Mouse (Mus musculus) heart, embryonic 15.5 days (tissue): Measurements from ENCODE around the gene Phf23. TPM values are rescaled to one million over a fixed set of nuclear protein-coding genes. Genes with fewer than 3 reads are reported as not detected.
"Not testable (repeated sequence)": the region's sequence is repeated elsewhere in the genome, so short reads cannot be mapped to it uniquely, and the experiment has no call there.

Experiments
- ATAC-seq: fragments of 200-750 bp; cut with Nextera tagmentation; replicated peaks from 2 replicates; pipeline ENCODE4 v1.8.0; 2017; ENCODE audit warnings: low read depth, moderate TSS enrichment; ENCODE audit not compliant: insufficient number of reproducible peaks, insufficient read depth, low FRiP score
- H3K27ac ChIP-seq: fragments of 300-500 bp; sonication (generic); 2 replicates; pipeline ENCODE4 v1.5.1; 2015; ENCODE audit warnings: mild to moderate bottlenecking, inconsistent platforms
- H3K27me3 ChIP-seq: fragments of 300-500 bp; sonication (generic); 2 replicates; pipeline ENCODE4 v1.6.1; 2015; ENCODE audit warnings: inconsistent platforms
- H3K36me3 ChIP-seq: fragments of 300-500 bp; sonication (generic); 2 replicates; pipeline ENCODE4 v1.6.1; 2015; ENCODE audit warnings: mild to moderate bottlenecking, inconsistent platforms
- H3K4me1 ChIP-seq: fragments of 300-500 bp; sonication (generic); replicated peaks from 2 replicates; pipeline ENCODE4 v1.6.1; 2015; ENCODE audit warnings: inconsistent platforms
- H3K4me2 ChIP-seq: fragments of 300-500 bp; sonication (generic); 2 replicates; pipeline ENCODE4 v1.6.1; 2015; ENCODE audit warnings: inconsistent platforms, mild to moderate bottlenecking, moderate library complexity
- H3K4me3 ChIP-seq: fragments of 300-500 bp; sonication (generic); 2 replicates; pipeline ENCODE4 v1.5.1; 2015; ENCODE audit warnings: mild to moderate bottlenecking, inconsistent platforms
- H3K9ac ChIP-seq: fragments of 300-500 bp; sonication (generic); 2 replicates; pipeline ENCODE4 v1.6.1; 2015; ENCODE audit warnings: mild to moderate bottlenecking, inconsistent platforms
- H3K9me3 ChIP-seq: fragments of 300-500 bp; sonication (generic); replicated peaks from 2 replicates; pipeline ENCODE4 v1.6.1; 2016; ENCODE audit warnings: inconsistent platforms
- WGBS: fragments of 180-500 bp; shearing (Covaris S2); methylation state at CpG from one replicate; pipeline ENCODE4 v1.1.7; 2015; ENCODE audit warnings: mixed read lengths; 5-methylcytosine and 5-hydroxymethylcytosine counted together
- polyA plus RNA-seq: library from polyadenylated mRNA; unstranded; fragments of >200 nt; fragmentation: Nextera tagmentation; extraction: Ambion mirVana; gene quantifications from 2 replicates; pipeline ENCODE4 v1.2.1, GENCODE M21; 2015

Gene Phf23
- polyA plus RNA-seq, 1 experiment from 2014 or later, result 38.4 TPM

DNA sequence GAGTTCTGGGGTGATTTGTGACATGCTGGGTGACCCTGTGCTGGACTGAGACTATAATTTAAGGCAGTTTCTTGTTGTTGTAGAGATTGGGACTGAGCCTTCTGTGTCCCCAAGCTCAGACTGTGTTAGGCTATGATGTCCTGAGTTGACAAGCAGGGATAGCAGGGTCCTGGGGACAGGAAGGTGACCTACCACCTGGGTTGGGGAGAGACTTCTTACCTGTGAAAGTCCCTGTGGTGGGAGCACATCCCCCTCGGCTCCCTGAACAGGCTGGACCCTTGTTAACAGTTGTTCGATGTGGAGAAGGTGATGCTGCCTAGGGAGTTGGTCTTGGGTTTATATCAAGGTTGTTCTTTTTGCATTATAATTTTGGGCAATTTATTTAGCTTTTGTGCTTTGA is 6.9 kb downstream of the Phf23 start:
- H3K27me3 ChIP-seq, result no peaks in the 10 kb centered on the region
- H3K9ac ChIP-seq, result no peak overlapping the region
- H3K27ac ChIP-seq, result no peak overlapping the region
- H3K9me3 ChIP-seq, result no peaks in the 10 kb centered on the region
- peaks cover 49% of the 10 kb centered on the region for H3K4me1 ChIP-seq
- ATAC-seq, result no peak
- peak overlapping the region; percentile 81; the same call in 1 of the 2 replicates for H3K4me3 ChIP-seq
- peak overlapping the region; percentile 86; the same call in 1 of the 2 replicates for H3K4me2 ChIP-seq
- WGBS, result 87% methylated on average over 2 of the region's 2 CpGs
- H3K36me3 ChIP-seq, result peaks cover 43% of the 10 kb centered on the region

DNA sequence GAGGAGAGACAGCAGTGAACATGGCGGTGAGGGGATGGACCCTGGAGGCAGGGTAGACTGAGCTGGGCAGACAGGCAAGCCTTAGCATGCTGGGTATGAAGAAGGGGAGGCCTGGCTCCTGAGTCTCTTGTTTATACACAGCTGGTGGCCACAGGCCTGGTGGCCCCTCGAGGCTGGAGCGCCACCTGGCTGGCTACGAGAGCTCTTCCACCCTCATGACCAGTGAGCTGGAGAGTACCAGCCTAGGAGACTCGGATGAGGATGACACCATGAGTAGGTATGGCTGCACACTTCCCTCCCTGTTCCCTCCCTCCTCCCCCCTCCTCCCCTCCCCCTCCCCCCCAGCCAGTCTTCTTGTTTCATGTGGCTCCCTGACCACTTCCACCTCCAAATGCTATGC is 9.9 kb downstream of the Phf23 start:
- ATAC-seq, result no peak
- H3K36me3 ChIP-seq, result peaks cover 55% of the 10 kb centered on the region
- WGBS, result 63% methylated on average over 5 of the region's 5 CpGs
- no peak overlapping the region for H3K27ac ChIP-seq
- no peaks in the 10 kb centered on the region for H3K27me3 ChIP-seq
- H3K4me1 ChIP-seq, result peaks cover 31% of the 10 kb centered on the region
- no peak overlapping the region for H3K9ac ChIP-seq
- H3K4me3 ChIP-seq, result no peak overlapping the region
- no peaks in the 10 kb centered on the region for H3K9me3 ChIP-seq
- no peak overlapping the region for H3K4me2 ChIP-seq

DNA sequence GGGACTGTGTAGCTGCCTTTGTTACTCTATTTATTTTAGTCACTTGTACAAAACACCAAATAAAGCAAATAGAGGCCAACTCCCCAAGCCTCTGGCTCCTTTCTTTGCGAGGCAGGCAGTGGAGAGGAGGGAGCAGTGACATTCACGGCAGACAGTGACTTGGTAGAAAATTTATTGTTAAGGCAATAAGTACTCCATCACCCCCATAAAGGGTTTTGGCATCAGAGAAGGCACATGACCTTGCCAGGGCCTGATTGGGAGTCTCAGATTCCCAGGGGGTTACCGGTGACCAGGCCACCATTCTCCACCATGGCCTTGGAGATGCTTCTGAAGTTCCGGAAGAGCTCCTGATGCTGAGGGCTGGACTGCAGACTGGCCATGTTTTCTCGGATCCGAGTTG is 14.5 kb downstream of the Phf23 start:
- Histone ChIP-seq H3K27ac (no peak overlapping the region), H3K9me3 (no peaks in the 10 kb centered on the region), H3K4me1 (peaks cover 13% of the 10 kb centered on the region), H3K9ac (no peak overlapping the region), H3K36me3 (peaks cover 90% of the 10 kb centered on the region), H3K4me3 (no peak overlapping the region), H3K27me3 (no peaks in the 10 kb centered on the region), H3K4me2 (no peak overlapping the region)
- 86% methylated on average over 6 of the region's 6 CpGs for WGBS
- ATAC-seq, result no peak

DNA sequence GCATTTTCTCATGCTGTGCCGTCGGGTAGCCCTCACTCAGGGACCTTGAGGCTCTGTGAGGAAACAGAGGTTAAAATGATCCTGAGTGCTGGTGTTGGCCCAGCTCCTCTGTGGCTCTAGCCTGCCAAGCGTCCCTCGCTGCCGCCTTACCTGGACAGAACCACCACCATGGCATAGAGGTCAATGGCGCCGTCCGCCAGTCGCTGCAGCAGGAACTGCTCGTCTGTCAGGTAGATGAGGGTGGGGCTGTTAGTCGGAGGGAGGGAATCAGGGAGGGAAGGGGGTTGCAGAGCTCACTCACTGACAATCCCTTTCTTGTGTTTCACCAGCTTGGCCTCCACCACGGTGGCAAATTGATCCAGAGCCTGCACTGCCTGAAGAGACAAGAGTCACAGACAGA is 15.0 kb downstream of the Phf23 start:
- ATAC-seq, result no peak
- Histone ChIP-seq H3K4me3 (no peak overlapping the region), H3K27ac (no peak overlapping the region), H3K9ac (no peak overlapping the region), H3K9me3 (no peaks in the 10 kb centered on the region), H3K27me3 (no peaks in the 10 kb centered on the region), H3K4me2 (no peak overlapping the region), H3K36me3 (peaks cover 85% of the 10 kb centered on the region), H3K4me1 (peaks cover 16% of the 10 kb centered on the region)
- WGBS, result 85% methylated on average over 12 of the region's 12 CpGs

DNA sequence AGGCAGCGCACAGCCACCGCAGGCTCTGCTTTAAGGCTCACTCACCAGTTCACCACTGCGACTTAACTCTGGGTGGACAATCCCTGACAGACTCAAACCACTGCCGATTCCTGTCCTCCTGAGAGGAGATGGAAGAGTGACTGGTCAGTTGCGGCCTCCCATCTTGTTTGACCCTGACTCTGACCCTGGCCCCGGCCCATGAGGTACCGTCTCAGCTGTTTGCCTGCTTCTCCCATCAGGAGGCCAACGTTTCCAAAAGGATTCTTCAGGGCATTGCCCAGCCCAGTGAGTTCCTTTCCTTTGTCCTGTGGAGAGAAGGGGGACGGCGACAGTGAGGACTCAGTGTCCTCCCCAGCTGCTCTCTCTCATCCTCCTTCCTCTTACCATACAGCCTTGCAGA is 15.4 kb downstream of the Phf23 start:
- H3K9me3 ChIP-seq, result no peaks in the 10 kb centered on the region
- peaks cover 16% of the 10 kb centered on the region for H3K4me1 ChIP-seq
- WGBS, result 87% methylated on average over 10 of the region's 10 CpGs
- H3K4me3 ChIP-seq, result no peak overlapping the region
- no peaks in the 10 kb centered on the region for H3K27me3 ChIP-seq
- no peak overlapping the region for H3K4me2 ChIP-seq
- no peak for ATAC-seq
- H3K36me3 ChIP-seq, result peaks cover 80% of the 10 kb centered on the region
- no peak overlapping the region for H3K9ac ChIP-seq
- H3K27ac ChIP-seq, result no peak overlapping the region

DNA sequence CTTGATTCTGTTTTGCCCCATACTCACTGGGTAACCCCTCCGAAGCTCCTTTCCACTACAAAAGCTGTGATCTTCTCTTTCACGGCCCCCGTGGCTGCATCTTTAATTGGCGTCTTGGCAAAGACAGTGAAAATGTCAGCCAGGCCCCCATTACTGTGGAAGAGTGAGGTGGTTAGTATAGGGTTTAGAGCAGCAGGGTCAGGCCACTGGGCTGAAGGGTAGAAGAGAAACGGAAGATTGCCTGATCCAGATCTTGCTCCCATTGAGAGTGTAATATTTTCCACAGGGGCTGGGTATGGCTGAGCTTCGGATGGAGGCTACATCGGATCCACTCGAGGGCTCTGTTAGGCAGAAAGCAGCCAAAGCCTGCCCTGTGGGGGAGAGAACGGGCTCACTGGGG is 17.4 kb downstream of the Phf23 start:
- no peak overlapping the region for H3K9ac ChIP-seq
- H3K4me2 ChIP-seq, result no peak overlapping the region
- WGBS, result 81% methylated on average over 9 of the region's 9 CpGs
- H3K27ac ChIP-seq, result no peak overlapping the region
- H3K4me1 ChIP-seq, result peaks cover 24% of the 10 kb centered on the region
- H3K27me3 ChIP-seq, result no peaks in the 10 kb centered on the region
- H3K36me3 ChIP-seq, result peaks cover 61% of the 10 kb centered on the region
- no peaks in the 10 kb centered on the region for H3K9me3 ChIP-seq
- no peak overlapping the region for H3K4me3 ChIP-seq
- no peak for ATAC-seq

DNA sequence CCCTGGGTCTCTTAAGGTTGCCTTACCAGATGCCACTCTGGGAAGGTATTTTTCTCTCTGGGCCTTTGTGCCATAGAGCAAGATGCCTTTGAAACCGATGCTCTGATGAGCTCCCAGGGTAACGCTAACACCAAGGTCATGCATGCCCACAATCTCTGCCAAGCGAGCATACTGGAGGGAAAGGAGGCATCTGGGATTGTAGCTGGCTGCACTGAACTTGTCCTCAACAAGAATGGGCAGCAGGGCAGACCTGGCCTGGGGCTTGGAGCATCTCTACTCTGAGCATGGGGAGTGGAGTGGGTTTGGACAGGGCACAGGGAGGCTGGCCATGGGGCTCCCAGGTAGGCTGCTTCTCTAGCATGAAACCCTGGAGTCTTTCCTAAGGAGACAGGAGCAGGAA is 17.8 kb downstream of the Phf23 start:
- no peak for ATAC-seq
- Histone ChIP-seq H3K36me3 (peaks cover 56% of the 10 kb centered on the region), H3K4me2 (no peak overlapping the region), H3K4me1 (peaks cover 27% of the 10 kb centered on the region), H3K4me3 (no peak overlapping the region), H3K9me3 (no peaks in the 10 kb centered on the region), H3K27ac (no peak overlapping the region), H3K27me3 (no peaks in the 10 kb centered on the region), H3K9ac (no peak overlapping the region)
- whole genome bisulfite sequencing, result 66% methylated on average over 3 of the region's 3 CpGs

DNA sequence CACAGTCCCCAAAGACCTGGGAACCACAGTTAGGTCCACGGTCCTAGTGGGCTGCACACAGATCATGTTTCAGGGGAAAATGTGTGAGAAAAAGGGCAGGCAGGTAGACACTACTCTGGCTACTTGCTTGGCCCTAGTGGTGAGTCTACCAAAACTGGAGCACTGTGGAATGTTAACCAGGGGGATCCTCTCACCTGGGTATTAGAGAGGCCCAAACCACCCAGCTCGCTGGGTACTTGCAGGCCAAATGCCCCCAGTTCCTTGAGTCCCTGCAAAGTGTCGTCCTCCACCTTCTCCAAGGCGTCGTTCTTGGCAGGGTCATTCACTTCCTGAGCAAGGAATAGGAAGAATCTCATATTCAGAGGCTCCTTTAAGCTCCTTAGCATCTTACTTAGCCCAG is 18.5 kb downstream of the Phf23 start:
- Histone ChIP-seq H3K36me3 (peaks cover 49% of the 10 kb centered on the region), H3K27me3 (no peaks in the 10 kb centered on the region), H3K9ac (no peak overlapping the region), H3K4me1 (peaks cover 33% of the 10 kb centered on the region), H3K27ac (peak overlapping the region; percentile 84; the same call in 1 of the 2 replicates), H3K4me3 (peak overlapping the region; percentile 69), H3K4me2 (peak overlapping the region; percentile 73), H3K9me3 (no peaks in the 10 kb centered on the region)
- WGBS, result 52% methylated on average over 5 of the region's 5 CpGs
- ATAC-seq, result no peak

DNA sequence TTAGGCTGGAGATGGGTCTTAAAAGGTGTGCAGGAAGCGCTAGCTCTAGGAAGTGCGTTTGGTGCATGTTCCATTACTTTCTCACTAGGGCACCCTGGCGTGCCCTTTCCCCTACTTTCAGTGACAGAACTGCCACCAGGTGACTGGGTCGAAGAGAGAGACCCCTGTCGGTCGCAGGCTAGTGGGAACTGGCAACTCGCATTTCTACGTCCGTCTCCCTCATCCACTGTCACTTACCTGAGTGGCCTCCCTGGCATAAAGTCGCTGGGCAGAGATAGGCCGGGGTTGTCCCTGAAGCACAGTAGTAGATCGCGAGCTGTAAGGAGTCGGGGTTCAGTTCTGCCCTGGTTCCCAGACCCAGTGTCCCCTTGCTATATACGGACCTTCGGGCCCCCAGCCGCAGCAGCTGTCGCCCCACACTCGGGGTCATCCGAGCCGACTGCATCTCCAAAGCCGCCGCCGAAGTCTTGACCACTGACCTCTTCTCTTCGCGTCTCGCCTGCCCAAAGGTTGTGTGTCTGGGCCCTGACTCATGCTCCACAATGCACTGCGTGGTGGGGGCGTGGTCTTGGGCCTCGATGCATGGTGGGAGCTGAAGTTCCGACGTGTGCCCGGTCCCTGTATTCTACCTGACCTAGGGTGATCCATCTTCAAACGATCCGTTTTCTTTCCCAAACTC is 19.4 kb downstream of the Phf23 start, which contains the start of gene Acadvl:
Acadvl (minus strand) TSS at position 532 of the 679 bp plus-strand sequence.
- H3K27ac ChIP-seq, result peak within 1 kb of the TSS; percentile 84
- H3K9me3 ChIP-seq, result no peaks in the 10 kb centered on the region
- peaks cover 42% of the 10 kb centered on the region for H3K4me1 ChIP-seq
- peak within 1 kb of the TSS; percentile 77 for H3K9ac ChIP-seq
- H3K4me2 ChIP-seq, result peak within 1 kb of the TSS; percentile 73
- H3K27me3 ChIP-seq, result no peaks in the 10 kb centered on the region
- WGBS, result under 1% methylated on average over 35 of the region's 35 CpGs
- H3K36me3 ChIP-seq, result peaks cover 40% of the 10 kb centered on the region
- H3K4me3 ChIP-seq, result peak within 1 kb of the TSS; percentile 69
- peak; percentile 84 for ATAC-seq

DNA sequence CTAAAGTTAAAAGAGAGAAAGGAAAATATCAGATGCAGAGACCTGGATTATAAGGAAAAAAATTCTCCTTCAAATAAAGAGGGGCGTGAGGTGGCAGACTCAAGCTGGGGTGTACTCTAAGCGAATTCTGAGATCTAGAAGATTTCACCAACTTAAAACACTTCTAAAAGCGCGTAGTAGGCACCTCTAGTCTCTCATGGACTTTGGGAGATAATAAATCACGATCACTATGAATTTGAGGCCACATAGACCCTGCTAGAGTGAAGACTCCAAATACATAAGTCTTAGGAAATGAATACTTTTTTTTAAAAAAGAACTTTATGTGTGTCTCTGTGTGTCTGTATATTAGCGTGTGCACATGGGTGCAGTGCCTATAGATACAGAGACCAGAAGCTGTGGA is 20.1 kb downstream of the Phf23 start:
- no peak overlapping the region for H3K27ac ChIP-seq
- H3K4me2 ChIP-seq, result peak overlapping the region; percentile 73
- H3K9ac ChIP-seq, result no peak overlapping the region
- no peaks in the 10 kb centered on the region for H3K27me3 ChIP-seq
- H3K36me3 ChIP-seq, result peaks cover 34% of the 10 kb centered on the region
- peaks cover 49% of the 10 kb centered on the region for H3K4me1 ChIP-seq
- H3K4me3 ChIP-seq, result no peak overlapping the region; the same call in 1 of the 2 replicates
- H3K9me3 ChIP-seq, result no peaks in the 10 kb centered on the region
- 63% methylated on average over 6 of the region's 6 CpGs for WGBS
- ATAC-seq, result no peak

DNA sequence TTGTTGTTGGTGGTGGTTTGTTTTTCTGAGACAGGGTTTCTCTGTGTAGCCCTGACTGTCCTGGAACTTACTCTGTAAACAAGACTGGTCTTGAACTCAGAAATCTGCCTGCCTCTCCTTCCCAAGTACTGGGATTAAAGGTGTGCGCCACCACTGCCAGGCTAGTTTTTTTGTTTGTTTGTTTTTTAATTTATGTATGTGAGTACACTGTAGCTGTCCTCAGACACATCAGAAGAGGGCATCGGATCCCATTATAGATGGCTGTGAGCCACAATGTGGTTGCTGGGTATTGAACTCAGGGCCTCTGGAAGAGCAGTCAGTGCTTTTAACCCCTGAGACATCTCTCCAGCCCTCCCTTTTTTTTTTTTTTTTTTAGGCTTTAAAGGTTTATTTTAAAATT is 20.6 kb downstream of the Phf23 start:
- peaks cover 53% of the 10 kb centered on the region for H3K4me1 ChIP-seq
- not testable (repeated sequence) for ATAC-seq, H3K27me3 ChIP-seq, H3K4me2 ChIP-seq, H3K9me3 ChIP-seq, H3K4me3 ChIP-seq, H3K27ac ChIP-seq, H3K9ac ChIP-seq
- WGBS, result 89% methylated on average over 2 of the region's 2 CpGs
- H3K36me3 ChIP-seq, result peaks cover 29% of the 10 kb centered on the region

DNA sequence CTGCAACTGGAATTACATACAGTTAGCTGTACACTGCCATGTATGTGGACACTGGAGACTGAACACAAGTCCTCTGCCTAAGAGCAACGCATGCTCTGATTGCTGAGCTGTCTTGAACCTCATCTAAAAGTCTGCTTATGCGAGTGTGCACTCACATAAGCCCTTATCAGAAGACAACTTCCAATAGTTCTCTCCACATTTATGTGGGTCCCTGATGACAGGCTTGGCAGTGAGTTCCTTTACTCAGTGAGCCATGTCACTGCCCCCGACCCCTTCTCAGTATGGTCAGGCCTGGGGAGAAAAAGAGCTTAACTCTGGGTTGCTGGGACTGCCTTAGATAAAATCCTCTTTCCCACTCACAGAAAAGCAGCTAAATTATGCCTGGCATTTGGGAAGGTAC is 21.1 kb downstream of the Phf23 start, which contains the start of gene Dlg4:
Dlg4 (plus strand) TSS at position 274 of the 400 bp plus-strand sequence.
- Histone ChIP-seq H3K27ac (peak within 1 kb of the TSS; percentile 46; the same call in 1 of the 2 replicates), H3K9ac (peak within 1 kb of the TSS; percentile 19; the same call in 1 of the 2 replicates), H3K27me3 (no peaks in the 10 kb centered on the region), H3K36me3 (peaks cover 24% of the 10 kb centered on the region), H3K9me3 (no peaks in the 10 kb centered on the region), H3K4me2 (peak within 1 kb of the TSS; percentile 95), H3K4me1 (peaks cover 58% of the 10 kb centered on the region), H3K4me3 (peak within 1 kb of the TSS; percentile 61)
- 65% methylated on average over 3 of the region's 3 CpGs for WGBS
- ATAC-seq, result no peak
